Mouse (Mus musculus) CH12.LX (cell line): ENCODE measurements at regions not wholly inside any gene's neighbourhood (a gene's known extent, or its start where the extent isn't known, plus 50 kb on each side); places are given as distances from the start of the nearest gene placed in this dataset.

ENCODE experiments used
- DNase-seq: peaks from one replicate; pipeline ENCODE4 v3.0.0-alpha.2; 2013; ENCODE audit errors: extremely low read depth
- H3K27ac ChIP-seq: 2 replicates; pipeline ENCODE4 v1.5.1; 2012; ENCODE audit warnings: low read depth, mild to moderate bottlenecking, control low read depth, moderate library complexity; ENCODE audit not compliant: insufficient read depth
- H3K27me3 ChIP-seq: replicated peaks from 2 replicates; pipeline ENCODE3; 2012; ENCODE audit warnings: inconsistent platforms
- H3K36me3 ChIP-seq, 2 experiments: replicated peaks in 1 of 2; 2 replicates each; pipeline versions ENCODE3 to v1.6.1; 2012; ENCODE audit warnings: inconsistent platforms in 1 of 2, low read length in 1 of 2, mild to moderate bottlenecking in 1 of 2, mixed read lengths in 1 of 2, moderate library complexity in 1 of 2; ENCODE audit not compliant: control insufficient read depth in 1 of 2, insufficient read depth in 1 of 2
- H3K4me1 ChIP-seq, 2 experiments: 2 replicates each; pipeline ENCODE4 v1.6.1; 2012; ENCODE audit warnings: inconsistent platforms in 1 of 2, moderate library complexity in 1 of 2; ENCODE audit not compliant: insufficient read depth in 2 of 2, control insufficient read depth in 1 of 2
- H3K4me2 ChIP-seq: 2 replicates; pipeline ENCODE4 v1.6.1; 2012; ENCODE audit warnings: low read depth, mild to moderate bottlenecking, control low read depth; ENCODE audit not compliant: poor library complexity, insufficient read depth, severe bottlenecking
- H3K4me3 ChIP-seq, 3 experiments: fragments of 150-350 bp in 1 of 3; sonication (generic) in 1 of 3; replicated peaks in 1 of 3; 2 replicates each; pipeline versions ENCODE3 to v1.5.1; 2011 to 2012; ENCODE audit warnings: low read depth in 2 of 3, low read length in 2 of 3, mild to moderate bottlenecking in 2 of 3, moderate library complexity in 2 of 3, control low read depth in 1 of 3, improper control_type of control experiment in 1 of 3, inconsistent platforms in 1 of 3, mixed read lengths in 1 of 3; ENCODE audit not compliant: poor library complexity in 1 of 3
- H3K79me2 ChIP-seq: replicated peaks from 2 replicates; pipeline ENCODE4 v1.6.1; 2012; ENCODE audit warnings: mild to moderate bottlenecking, moderate library complexity; ENCODE audit not compliant: control insufficient read depth, poor library complexity, insufficient read depth, severe bottlenecking; ENCODE audit errors: extremely low read depth
- H3K9ac ChIP-seq: 2 replicates; pipeline ENCODE4 v1.6.1; 2012; ENCODE audit warnings: low read depth, mild to moderate bottlenecking, control low read depth, moderate library complexity; ENCODE audit not compliant: insufficient read depth
- H3K9me3 ChIP-seq: replicated peaks from 2 replicates; pipeline ENCODE3; 2012; ENCODE audit warnings: low read length, inconsistent platforms, mixed read lengths
- CHD2 ChIP-seq: IDR thresholded peaks from 2 replicates; pipeline ENCODE4 v1.6.1; 2011; ENCODE audit warnings: low read length, improper control_type of control experiment
- ELF1 ChIP-seq: IDR thresholded peaks from 2 replicates; pipeline ENCODE4 v1.6.1; 2014; ENCODE audit warnings: low read depth, mild to moderate bottlenecking, inconsistent platforms, low read length, improper control_type of control experiment
- EP300 ChIP-seq: IDR thresholded peaks from 2 replicates; pipeline ENCODE4 v1.6.1; 2011; ENCODE audit warnings: low read length, improper control_type of control experiment
- ETS1 ChIP-seq: conservative IDR thresholded peaks from 2 replicates; pipeline ENCODE4 v1.6.1; 2012; ENCODE audit warnings: low read depth, mild to moderate bottlenecking, inconsistent platforms, low read length, improper control_type of control experiment, moderate library complexity
- GABPA ChIP-seq: IDR thresholded peaks from 2 replicates; pipeline ENCODE4 v1.6.1; 2012; ENCODE audit warnings: low read depth, low read length, improper control_type of control experiment, inconsistent platforms; ENCODE audit not compliant: insufficient replicate concordance
- HCFC1 ChIP-seq: IDR thresholded peaks from 2 replicates; pipeline ENCODE4 v1.6.1; 2012; ENCODE audit warnings: low read depth, mild to moderate bottlenecking, inconsistent platforms, low read length, improper control_type of control experiment
- JUN ChIP-seq: IDR thresholded peaks from 2 replicates; pipeline ENCODE4 v1.6.1; 2011; ENCODE audit warnings: low read depth, mild to moderate bottlenecking, low read length, improper control_type of control experiment, moderate library complexity; ENCODE audit not compliant: insufficient read depth
- JUND ChIP-seq: conservative IDR thresholded peaks from 2 replicates; pipeline ENCODE4 v1.6.1; 2011; ENCODE audit warnings: low read depth, low read length, improper control_type of control experiment
- MAZ ChIP-seq: IDR thresholded peaks from 2 replicates; pipeline ENCODE4 v1.6.1; 2012; ENCODE audit warnings: low read depth, mild to moderate bottlenecking, inconsistent platforms, low read length, improper control_type of control experiment, moderate library complexity
- MXI1 ChIP-seq: IDR thresholded peaks from 2 replicates; pipeline ENCODE4 v1.6.1; 2011; ENCODE audit warnings: mild to moderate bottlenecking, low read depth, low read length, improper control_type of control experiment
- NELFE ChIP-seq: IDR thresholded peaks from 2 replicates; pipeline ENCODE4 v1.6.1; 2011; ENCODE audit warnings: low read depth, low read length, improper control_type of control experiment
- PAX5 ChIP-seq: IDR thresholded peaks from 2 replicates; pipeline ENCODE4 v1.6.1; 2012; ENCODE audit warnings: low read length, inconsistent platforms, mixed read lengths
- POLR2A ChIP-seq: IDR thresholded peaks from 2 replicates; pipeline ENCODE4 v1.6.1; 2011; ENCODE audit warnings: low read depth, mild to moderate bottlenecking, improper control_type of control experiment, low read length
- POLR2AphosphoS2 ChIP-seq: IDR thresholded peaks from 2 replicates; pipeline ENCODE4 v1.6.1; 2011; ENCODE audit warnings: low read depth, low read length, improper control_type of control experiment
- SMC3 ChIP-seq: IDR thresholded peaks from 2 replicates; pipeline ENCODE4 v1.6.1; 2011; ENCODE audit warnings: low read depth, low read length, improper control_type of control experiment
- TCF12 ChIP-seq: IDR thresholded peaks from 2 replicates; pipeline ENCODE4 v1.6.1; 2014; ENCODE audit warnings: low read depth, mild to moderate bottlenecking, inconsistent platforms, low read length, improper control_type of control experiment
- UBTF ChIP-seq: IDR thresholded peaks from 2 replicates; pipeline ENCODE4 v1.6.1; 2012; ENCODE audit warnings: low read depth, mild to moderate bottlenecking, inconsistent platforms, low read length, improper control_type of control experiment, moderate library complexity
- ZKSCAN1 ChIP-seq: IDR thresholded peaks from 2 replicates; pipeline ENCODE4 v1.6.1; 2012; ENCODE audit warnings: low read depth, inconsistent platforms, low read length, improper control_type of control experiment, borderline replicate concordance
- ZMIZ1 ChIP-seq: IDR thresholded peaks from 2 replicates; pipeline ENCODE4 v1.6.1; 2012; ENCODE audit warnings: low read depth, mild to moderate bottlenecking, inconsistent platforms, low read length, improper control_type of control experiment
- dilution Hi-C: fragments of 300-500 bp; cut with MboI; formaldehyde crosslinking; loops from 2 replicates; pipeline ENCODE4 v1.14.3; 2020; ENCODE audit warnings: low sequenced_read_pairs; ENCODE audit not compliant: extremely low pct_unique_long_range_greater_than_20kb, extremely low pct_ligation_motif_present
- in situ Hi-C: fragments of 300-500 bp; cut with MboI; formaldehyde crosslinking; loops from 3 replicates; pipeline ENCODE4 v1.14.3; 2019; ENCODE audit warnings: low sequenced_read_pairs, low pct_ligation_motif_present, low pct_unique_long_range_greater_than_20kb, mixed read lengths

DNA sequence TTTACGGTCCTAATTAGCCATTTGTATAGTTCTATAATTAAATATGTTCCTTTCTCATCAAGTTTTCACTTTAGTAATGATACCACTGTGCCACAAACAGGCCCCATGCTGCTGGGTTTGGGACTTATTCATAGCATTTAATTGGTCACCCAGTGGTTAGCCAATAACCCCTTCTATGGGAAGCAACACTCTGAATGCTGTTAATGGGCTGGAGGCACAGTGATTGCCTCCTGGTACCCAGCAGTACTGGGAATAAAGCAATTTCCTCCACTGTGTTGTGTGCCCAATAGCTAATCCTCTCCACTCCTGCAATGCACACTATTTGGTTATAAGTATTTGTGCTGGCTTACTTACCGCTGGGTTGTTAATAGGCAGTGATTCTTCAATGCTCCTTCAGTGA is 453.7 kb upstream of the Rorb start:
- H3K4me1 ChIP-seq: no peaks in the 10 kb centered on the region
- in situ Hi-C loops: no loop called here
- H3K36me3 ChIP-seq: no peaks in the 10 kb centered on the region
- dilution Hi-C loops: no loop called here
- H3K79me2 ChIP-seq: no peaks in the 10 kb centered on the region
- TF ChIP-seq MAZ (no peak), GABPA (no peak), JUN (no peak), POLR2AphosphoS2 (no peak)
- DNase-seq: no peak
- no peak overlapping the region for H3K4me2 ChIP-seq
- no peak overlapping the region for H3K9ac ChIP-seq
- no peaks in the 10 kb centered on the region for H3K9me3 ChIP-seq
- no peak overlapping the region for H3K27ac ChIP-seq
- H3K4me3 ChIP-seq: no peak overlapping the region
- H3K27me3 ChIP-seq: no peaks in the 10 kb centered on the region

DNA sequence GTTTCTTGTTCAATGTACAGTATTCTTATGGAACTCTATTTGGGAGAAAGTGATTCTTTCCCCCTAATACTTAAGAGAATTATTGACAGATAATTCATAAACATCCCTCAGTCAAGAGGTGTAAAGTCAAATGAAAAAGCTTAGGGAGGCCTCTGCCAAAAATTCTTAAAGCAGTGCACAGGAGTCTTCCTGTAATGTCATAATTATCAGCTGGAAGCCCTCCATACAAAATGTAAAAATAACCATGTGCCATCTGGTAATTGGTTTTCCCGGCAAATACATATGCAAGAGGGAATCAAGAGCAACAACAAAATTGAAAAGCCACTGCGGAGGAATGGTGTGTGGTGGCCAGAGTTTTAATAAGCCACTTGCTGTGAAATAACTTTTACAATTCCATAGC is 424.1 kb upstream of the Rorb start:
- H3K4me1 ChIP-seq: no peaks in the 10 kb centered on the region

DNA sequence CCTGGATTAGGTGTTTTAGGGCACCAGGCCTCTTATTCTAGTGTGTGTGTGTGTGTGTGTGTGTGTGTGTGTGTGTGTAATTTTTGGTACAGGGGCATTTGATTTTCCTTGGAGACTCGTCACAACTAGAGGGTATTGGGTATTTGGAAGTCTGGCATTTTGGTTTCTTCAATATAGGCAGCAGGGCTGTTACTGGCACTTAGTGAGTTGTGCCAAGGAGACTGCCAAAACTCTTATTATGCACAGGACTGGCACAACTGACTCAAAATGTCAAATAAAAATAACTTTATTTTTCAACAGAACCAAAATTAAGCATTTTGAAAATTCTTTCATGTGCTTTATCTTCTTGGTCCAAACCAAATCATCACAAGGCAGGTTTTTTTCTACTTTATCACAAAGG is 413.2 kb upstream of the Rorb start:
- H3K9ac ChIP-seq: no peak overlapping the region
- no peak for DNase-seq
- TF ChIP-seq HCFC1: no peak
- TF ChIP-seq ZMIZ1: no peak
- TF ChIP-seq ETS1: no peak
- TF ChIP-seq, all 38 proteins: peak for 0
- Histone ChIP-seq H3K27ac (no peak overlapping the region), H3K79me2 (no peaks in the 10 kb centered on the region), H3K4me2 (no peak overlapping the region), H3K4me1 (no peaks in the 10 kb centered on the region), H3K4me3 (no peak overlapping the region), H3K36me3 (no peaks in the 10 kb centered on the region), H3K27me3 (no peaks in the 10 kb centered on the region), H3K9me3 (no peaks in the 10 kb centered on the region)
- in situ Hi-C loops (no loop called here), dilution Hi-C loops (no loop called here)

More for the DNA sequence above, 424.1 kb upstream of the Rorb start:
- dilution Hi-C loops: no loop called here
- in situ Hi-C loops: no loop called here
- Histone ChIP-seq H3K27me3 (no peaks in the 10 kb centered on the region), H3K27ac (no peak overlapping the region), H3K4me3 (no peak overlapping the region), H3K79me2 (no peaks in the 10 kb centered on the region), H3K4me2 (no peak overlapping the region), H3K36me3 (no peaks in the 10 kb centered on the region), H3K9ac (no peak overlapping the region), H3K9me3 (no peaks in the 10 kb centered on the region)
- TF ChIP-seq EP300: no peak
- TF ChIP-seq UBTF: no peak
- no peak for TF ChIP-seq SMC3
- no peak for TF ChIP-seq POLR2A
- TF ChIP-seq PAX5: no peak
- no peak for TF ChIP-seq MXI1
- TF ChIP-seq NELFE: no peak
- no peak for TF ChIP-seq POLR2AphosphoS2
- no peak for TF ChIP-seq ELF1
- no peak for TF ChIP-seq JUND
- no peak for TF ChIP-seq ZKSCAN1
- TF ChIP-seq HCFC1: no peak
- no peak for TF ChIP-seq TCF12
- TF ChIP-seq CHD2: no peak
- DNase-seq: no peak
